Mouse (Mus musculus) ES-E14 (cell line): ENCODE data around the gene Cd151.

Source experiments
- CHD2 ChIP-seq: IDR thresholded peaks from 2 replicates; pipeline ENCODE4 v1.6.1; 2014; ENCODE audit warnings: mild to moderate bottlenecking, low read depth, low read length, inconsistent platforms
- HCFC1 ChIP-seq: IDR thresholded peaks from 2 replicates; pipeline ENCODE4 v1.6.1; 2012; ENCODE audit warnings: low read length, inconsistent platforms, borderline replicate concordance; ENCODE audit not compliant: insufficient read depth
- MAFK ChIP-seq: IDR thresholded peaks from 2 replicates; pipeline ENCODE4 v1.6.1; 2014; ENCODE audit warnings: mild to moderate bottlenecking, low read depth, low read length, inconsistent platforms; ENCODE audit not compliant: insufficient read depth
- ZC3H11A ChIP-seq: IDR thresholded peaks from 2 replicates; pipeline ENCODE4 v1.6.1; 2012; ENCODE audit warnings: low read depth, mild to moderate bottlenecking, inconsistent platforms, low read length, borderline replicate concordance
- ZNF384 ChIP-seq: IDR thresholded peaks from 2 replicates; pipeline ENCODE4 v1.6.1; 2012; ENCODE audit warnings: low read depth, low read length, inconsistent platforms

GRCm38 (mm10) chr7:141474160-141474559 lies 7.0 kb downstream of the Cd151 start:
- no peak for TF ChIP-seq ZNF384
- TF ChIP-seq HCFC1, result no peak
- TF ChIP-seq ZC3H11A, result no peak
- no peak for TF ChIP-seq MAFK
- no peak for TF ChIP-seq CHD2
